Mouse (Mus musculus) olfactory bulb, adult 2 months (tissue): ENCODE measurements at regions not wholly inside any gene's neighbourhood (a gene's known extent, or its start where the extent isn't known, plus 50 kb on each side); places are given as distances from the start of the nearest gene placed in this dataset.

ENCODE experiments used
- H3K27ac ChIP-seq: fragments of 200-500 bp; 2 replicates; pipeline ENCODE4 v1.5.1; 2012; ENCODE audit warnings: low read depth, low read length; ENCODE audit not compliant: insufficient read depth
- H3K4me1 ChIP-seq: fragments of 200-500 bp; 2 replicates; pipeline ENCODE4 v1.6.1; 2012; ENCODE audit warnings: low read length; ENCODE audit not compliant: control insufficient read depth, insufficient read depth
- H3K4me3 ChIP-seq: fragments of 200-500 bp; 2 replicates; pipeline ENCODE4 v1.5.1; 2012; ENCODE audit warnings: mild to moderate bottlenecking, low read depth, low read length, moderate library complexity; ENCODE audit not compliant: insufficient read depth
- CTCF ChIP-seq: fragments of 200-500 bp; IDR thresholded peaks from 2 replicates; pipeline ENCODE4 v1.5.1; 2012; ENCODE audit warnings: low read depth, mild to moderate bottlenecking, low read length, moderate library complexity; ENCODE audit not compliant: insufficient read depth
- POLR2A ChIP-seq: fragments of 200-500 bp; IDR thresholded peaks from 2 replicates; pipeline ENCODE4 v1.6.1; 2012; ENCODE audit warnings: mild to moderate bottlenecking, low read depth, low read length, moderate library complexity; ENCODE audit not compliant: insufficient read depth
- WGBS: fragments of 180-500 bp; shearing (Covaris S2); methylation state at CpG from one replicate; pipeline ENCODE4 v1.1.7; 2018; 5-methylcytosine and 5-hydroxymethylcytosine counted together

DNA sequence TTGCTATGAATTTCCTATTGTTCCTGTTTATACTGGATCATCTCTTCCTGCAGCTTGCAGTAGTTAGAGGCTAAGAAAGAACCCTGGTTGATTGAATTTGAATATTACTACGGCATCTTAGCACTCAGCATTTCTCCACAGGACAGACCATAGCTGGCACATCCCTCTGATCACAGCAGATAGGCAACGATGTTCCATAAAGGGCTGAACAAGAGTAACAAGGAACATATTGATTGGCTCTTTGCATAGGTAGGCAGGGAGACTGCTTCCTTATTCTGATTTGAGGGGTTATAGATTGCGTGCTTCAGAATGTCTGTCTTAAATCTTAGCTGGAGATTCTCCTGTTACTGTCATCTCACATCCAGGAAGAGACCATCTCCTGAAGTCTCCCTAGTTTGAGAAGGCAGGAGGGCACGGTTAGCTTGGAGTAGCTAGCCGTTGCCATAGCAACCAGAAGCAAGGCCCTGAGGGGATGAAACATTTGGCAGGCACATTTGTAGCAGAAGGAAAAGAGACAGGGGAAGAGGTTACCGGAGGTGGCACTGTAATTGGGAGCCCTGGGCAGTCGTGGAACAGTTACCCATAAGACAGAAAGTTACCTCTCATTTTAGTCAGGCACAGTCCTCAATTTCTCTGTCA lies 133.2 kb upstream of the Phyhipl start:
- TF ChIP-seq CTCF (no peak), POLR2A (no peak)
- WGBS, result 32% methylated on average over 7 of the region's 7 CpGs
- Histone ChIP-seq H3K27ac (peak overlapping the region; percentile 67; the same call in 1 of the 2 replicates), H3K4me1 (no peaks in the 10 kb centered on the region), H3K4me3 (no peak overlapping the region)

DNA sequence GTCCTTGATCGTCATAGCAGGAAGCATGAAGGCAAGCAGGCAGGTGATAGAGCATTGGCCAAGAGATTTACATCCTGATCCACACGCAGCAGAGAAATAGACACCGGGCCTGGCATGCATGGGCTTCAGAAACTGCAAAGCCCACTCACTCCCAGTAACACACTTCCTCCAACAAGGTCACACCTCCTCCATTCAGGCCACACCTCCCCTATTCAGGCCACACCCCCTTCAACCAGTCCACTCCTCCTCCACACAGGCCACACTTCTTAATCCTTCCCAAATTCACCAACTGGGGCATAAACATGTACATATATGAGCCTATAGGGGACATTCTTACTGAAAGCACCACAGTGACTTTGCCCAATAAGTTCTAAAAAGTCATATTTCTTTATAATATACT lies 125.3 kb upstream of the Phyhipl start:
- 99% methylated on average over 3 of the region's 3 CpGs for WGBS
- TF ChIP-seq POLR2A (no peak), CTCF (no peak)
- Histone ChIP-seq H3K4me3 (no peak overlapping the region), H3K4me1 (no peaks in the 10 kb centered on the region), H3K27ac (no peak overlapping the region)

DNA sequence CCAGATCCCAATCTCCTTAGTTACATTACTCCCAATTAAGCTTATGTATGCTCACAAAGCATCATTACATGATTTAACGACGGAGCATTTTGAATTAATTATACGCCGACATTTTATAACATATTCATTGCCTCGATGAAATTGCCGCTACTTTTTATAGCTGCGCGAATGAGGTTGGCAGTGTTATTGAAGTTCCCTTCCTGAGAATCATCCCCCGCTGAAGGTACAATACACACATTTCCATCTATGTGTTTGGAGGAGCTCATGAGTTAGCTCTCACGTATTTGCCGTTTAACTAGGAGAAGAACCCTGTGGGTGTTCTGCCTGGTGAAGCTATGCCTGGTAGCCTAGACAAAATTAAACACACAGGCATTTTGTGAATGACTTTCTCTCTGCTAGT lies 122.8 kb upstream of the Phyhipl start:
- Histone ChIP-seq H3K4me3 (no peak overlapping the region), H3K27ac (no peak overlapping the region), H3K4me1 (no peaks in the 10 kb centered on the region)
- WGBS, result 45% methylated on average over 11 of the region's 11 CpGs
- no peak for TF ChIP-seq CTCF
- no peak for TF ChIP-seq POLR2A

DNA sequence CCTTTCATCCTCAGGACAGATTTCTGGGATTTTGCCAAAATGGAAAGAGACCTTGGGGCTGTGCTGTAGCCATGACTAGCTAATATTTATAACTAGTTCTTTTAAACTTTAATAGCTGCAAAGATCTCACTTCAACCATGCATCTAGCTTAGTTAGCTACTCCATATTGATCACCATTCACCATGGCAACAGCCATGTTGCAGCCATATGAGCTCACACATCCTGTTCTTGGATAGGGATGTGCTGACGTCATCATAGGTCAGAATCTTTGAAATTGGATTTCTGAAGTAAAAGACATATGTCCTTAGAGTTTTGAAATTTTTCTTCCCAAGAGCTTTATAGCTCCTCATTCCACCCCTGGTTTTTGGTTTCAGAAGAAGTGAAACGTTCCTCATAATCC lies 118.8 kb upstream of the Phyhipl start:
- Histone ChIP-seq H3K4me3 (no peak overlapping the region), H3K27ac (no peak overlapping the region), H3K4me1 (no peaks in the 10 kb centered on the region)
- no peak for TF ChIP-seq CTCF
- no peak for TF ChIP-seq POLR2A
- WGBS, result 66% methylated on average over 2 of the region's 2 CpGs

DNA sequence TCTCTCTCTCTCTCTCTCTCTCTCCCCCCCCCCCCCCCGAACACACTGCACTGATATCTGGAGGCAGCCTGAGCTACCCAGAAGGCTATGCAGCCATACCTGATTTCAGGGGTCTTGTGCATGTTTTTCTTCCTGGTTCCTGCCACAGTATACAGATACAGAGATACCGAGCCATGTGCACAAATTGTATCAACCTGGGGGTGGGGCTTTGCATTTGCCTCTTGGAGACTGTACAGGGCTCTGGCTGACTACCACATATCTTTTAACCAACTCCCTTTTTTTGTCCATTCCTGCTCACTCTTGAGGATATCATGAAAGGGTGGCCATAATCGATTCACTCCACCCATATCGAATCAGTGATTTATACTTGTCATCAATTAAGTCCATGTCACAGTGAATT lies 118.4 kb upstream of the Phyhipl start:
- Histone ChIP-seq H3K4me1 (no peaks in the 10 kb centered on the region), H3K27ac (no peak overlapping the region), H3K4me3 (no peak overlapping the region)
- 63% methylated on average over 4 of the region's 4 CpGs for WGBS
- TF ChIP-seq POLR2A (no peak), CTCF (no peak)

DNA sequence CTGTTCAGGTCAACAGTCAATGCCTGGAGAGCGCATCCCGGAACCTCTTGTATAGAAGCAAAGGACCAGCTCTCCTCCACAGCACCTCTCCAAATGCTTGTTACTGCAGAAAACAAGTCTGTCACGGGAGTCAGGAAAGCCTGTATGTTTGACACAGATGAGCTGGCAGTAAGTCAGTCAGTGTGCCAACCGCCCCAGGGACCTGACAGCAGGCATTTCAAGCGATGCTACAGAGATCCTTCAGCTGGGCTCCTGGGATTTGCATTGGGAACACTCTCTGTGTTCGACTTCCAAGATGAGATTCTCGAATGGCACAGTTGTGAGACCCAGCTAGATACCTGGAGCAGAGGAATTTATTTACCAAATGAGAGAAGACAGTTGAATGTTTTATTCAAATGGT lies 111.7 kb upstream of the Phyhipl start:
- 87% methylated on average over 7 of the region's 7 CpGs for WGBS
- Histone ChIP-seq H3K4me3 (no peak overlapping the region), H3K27ac (no peak overlapping the region), H3K4me1 (peaks cover 7% of the 10 kb centered on the region)
- no peak for TF ChIP-seq CTCF
- TF ChIP-seq POLR2A, result no peak

DNA sequence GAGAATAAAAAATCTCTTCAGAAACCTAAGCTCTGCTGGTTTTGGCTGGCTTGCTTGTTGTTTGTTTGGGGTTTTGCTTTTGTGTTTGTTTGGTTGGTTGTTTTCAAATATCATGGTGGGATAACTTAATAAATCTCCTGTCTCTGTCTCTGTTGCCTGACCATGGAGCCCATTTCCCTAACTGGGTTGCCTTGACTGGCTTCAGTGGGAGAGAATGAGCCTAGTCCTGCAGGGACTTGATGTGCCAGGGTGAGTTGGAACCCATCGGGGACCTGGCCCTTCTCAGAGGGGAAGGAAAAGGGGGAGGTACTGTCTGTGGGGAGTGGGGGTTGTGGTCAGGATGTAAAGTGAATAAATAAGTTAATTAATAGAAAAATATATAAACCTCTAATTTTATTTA lies 111.1 kb upstream of the Phyhipl start:
- Histone ChIP-seq H3K4me1 (peaks cover 7% of the 10 kb centered on the region), H3K4me3 (no peak overlapping the region), H3K27ac (peak overlapping the region; percentile 55)
- WGBS, result 55% methylated on average over 1 of the region's 1 CpGs
- TF ChIP-seq CTCF (no peak), POLR2A (no peak)

DNA sequence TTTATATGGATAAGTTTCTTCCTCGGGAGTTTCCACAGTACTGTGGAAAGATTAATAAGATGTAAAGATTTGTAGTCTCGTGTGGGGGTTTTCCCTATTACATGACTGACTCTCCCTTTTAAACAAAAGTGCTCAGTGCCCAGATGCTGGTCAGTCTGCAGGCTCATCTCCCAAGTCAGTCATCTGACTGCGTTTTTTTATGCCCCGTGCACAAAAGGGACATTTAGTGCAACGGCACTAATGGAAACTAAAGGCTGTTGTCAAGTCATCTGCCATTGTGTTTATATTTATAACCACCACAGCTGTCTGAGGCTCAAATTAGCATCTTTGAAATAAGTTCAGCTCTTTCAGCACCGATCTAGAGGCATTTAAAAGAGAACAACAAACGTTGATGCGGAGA lies 110.7 kb upstream of the Phyhipl start:
- H3K4me1 ChIP-seq, result peaks cover 7% of the 10 kb centered on the region
- H3K4me3 ChIP-seq, result no peak overlapping the region
- TF ChIP-seq CTCF, result no peak
- TF ChIP-seq POLR2A, result no peak
- peak overlapping the region; percentile 55 for H3K27ac ChIP-seq
- WGBS, result 27% methylated on average over 8 of the region's 8 CpGs

DNA sequence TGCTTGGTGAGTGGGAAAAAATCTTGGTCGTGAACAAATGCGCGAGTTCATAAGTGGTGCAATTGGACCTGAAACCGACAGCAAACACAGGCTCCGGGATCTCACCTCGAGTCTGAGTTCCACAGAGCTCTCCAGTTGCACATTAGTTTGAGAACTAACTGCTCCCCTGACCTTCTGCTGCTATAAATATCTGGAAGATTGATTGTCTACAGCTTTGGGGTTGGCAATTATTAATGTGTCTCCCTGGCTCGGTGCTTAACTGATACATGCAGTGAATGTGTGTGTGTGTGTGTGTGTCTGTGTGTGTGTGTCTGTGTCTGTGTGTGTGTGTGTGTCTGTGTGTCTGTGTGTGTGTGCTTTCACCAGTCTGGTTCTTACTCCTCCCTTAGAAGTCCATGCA lies 107.4 kb upstream of the Phyhipl start:
- Histone ChIP-seq H3K4me1 (peaks cover 9% of the 10 kb centered on the region), H3K4me3 (no peak overlapping the region), H3K27ac (no peak overlapping the region)
- TF ChIP-seq POLR2A, result no peak
- TF ChIP-seq CTCF, result no peak
- 75% methylated on average over 7 of the region's 7 CpGs for WGBS

DNA sequence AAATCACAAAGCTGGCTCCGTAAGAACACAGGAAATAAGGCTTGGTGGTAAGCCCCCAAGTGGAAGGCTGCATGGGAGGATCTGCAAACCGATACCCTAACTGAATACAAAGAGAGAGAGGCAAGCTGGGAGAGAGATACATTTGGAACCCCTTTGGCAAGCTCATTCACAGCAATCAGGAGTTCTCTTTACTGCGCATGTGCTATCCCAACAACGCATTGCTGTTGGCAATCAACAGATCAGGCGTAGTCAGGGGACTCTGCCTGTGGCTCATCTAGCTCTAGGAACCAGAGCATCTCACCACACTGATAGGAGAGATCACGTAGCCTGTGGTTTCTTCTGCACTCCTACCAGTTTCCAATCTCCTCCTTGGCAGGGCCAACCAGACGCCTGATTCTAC lies 103.9 kb upstream of the Phyhipl start:
- no peak overlapping the region for H3K4me3 ChIP-seq
- TF ChIP-seq POLR2A, result no peak
- no peak for TF ChIP-seq CTCF
- H3K4me1 ChIP-seq, result peaks cover 7% of the 10 kb centered on the region
- WGBS, result 88% methylated on average over 7 of the region's 7 CpGs
- no peak overlapping the region for H3K27ac ChIP-seq
